In the genomic region with DNA sequence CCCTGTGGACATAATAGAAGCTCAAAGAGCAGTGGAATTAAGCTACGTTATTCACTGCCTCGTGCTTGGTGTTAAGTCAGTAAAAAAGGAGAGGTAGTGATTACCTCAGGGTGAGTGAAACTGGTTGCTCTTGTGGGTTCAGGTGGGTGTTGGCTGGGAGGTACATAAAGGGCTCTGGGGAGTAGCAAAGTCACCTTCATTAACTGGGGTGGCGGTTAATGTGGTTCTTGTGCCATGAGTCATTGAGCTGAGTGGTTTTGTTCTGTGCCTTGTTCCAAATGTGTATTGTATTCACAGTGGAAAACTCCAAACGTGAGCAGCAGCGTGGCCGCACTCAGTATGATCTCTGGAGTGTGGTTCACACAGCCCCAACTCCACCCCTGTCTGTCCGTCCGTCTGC, we compare ENCODE assay signal across 11 mouse cellular contexts.
A peak's percentile ranks its signal among the peaks of the same experiment; 100 is the strongest.
DNase-seq lines count a peak whose midpoint lies in the region; ATAC-seq lines count a peak whose summit lies in the region.
"Had no signal": no experiment of that assay in that cellular context is flagged by ENCODE, and none has a peak within 500 bp of the region (broad histone marks: within the 10 kb centered on the region; RNA-seq: fewer than 3 reads in every experiment).

No protein-coding gene starts in this region.

- no peaks in the 10 kb centered on the region for H3K9me3 ChIP-seq in heart, embryonic 12.5 days (replicated peaks)
- H3K9me3 ChIP-seq in limb, embryonic 11.5 days (ENCODE audit: control insufficient read depth, low read length): no peaks in the 10 kb centered on the region

- peak overlapping the region; percentile 23; the same call in 1 of the 2 replicates for H3K9ac ChIP-seq in heart, embryonic 12.5 days
- H3K9ac ChIP-seq in limb, embryonic 11.5 days (ENCODE audit: low read length): no peak overlapping the region
- H3K9ac ChIP-seq: liver, embryonic 14.5 days had no signal

- 67% methylated on average over 8 of the region's 8 CpGs for WGBS in heart, embryonic 12.5 days
- WGBS in limb, embryonic 11.5 days: 70% methylated on average over 8 of the region's 8 CpGs

- no peak overlapping the region for H3K4me3 ChIP-seq in heart, embryonic 12.5 days
- no peak overlapping the region for H3K4me3 ChIP-seq in limb, embryonic 11.5 days (ENCODE audit: low read depth, low read length)

- intact Hi-C loops in heart, postnatal 36 days (cut with DNase I): loop anchor here (5.0 kb wide), 1 partner anchor 57 kb away; no protein-coding TSS in a partner anchor

- ATAC-seq in heart, embryonic 12.5 days (ENCODE audit: insufficient number of reproducible peaks, low FRiP score): no peak
- 0 out of 2 replicates have a peak, but pooled peaks have one; percentile 37 for ATAC-seq in limb, embryonic 11.5 days (ENCODE audit: insufficient number of reproducible peaks, low FRiP score, low TSS enrichment, low read depth)
- no peak for ATAC-seq in megakaryocyte-erythroid progenitor cell, adult 5-6 weeks (replicated peaks; ENCODE audit: low FRiP score, low TSS enrichment, poor library complexity, severe bottlenecking)

- peaks cover 79% of the 10 kb centered on the region for H3K4me1 ChIP-seq in heart, embryonic 12.5 days (replicated peaks)
- H3K4me1 ChIP-seq in limb, embryonic 11.5 days (ENCODE audit: control insufficient read depth, insufficient read depth, low read length): peaks cover 18% of the 10 kb centered on the region

- DNase-seq in heart, postnatal 36 days: no peak
- peak; percentile 53 for DNase-seq in 3134 (ENCODE audit: extremely low read depth, insufficient read length, low spot score)
- DNase-seq in Muller cell, postnatal 12 days (ENCODE audit: inconsistent ontology term): peak; percentile 48
- DNase-seq in limb, embryonic 11.5 days (ENCODE audit: low spot score): no peak
- no peak for DNase-seq in cerebellum, adult 11-12 months
- no peak for DNase-seq in layer of hippocampus, postnatal 36 days
- DNase-seq: right cerebral cortex, postnatal 14 days; thymus, postnatal 14 days had no signal

- H3K27ac ChIP-seq in heart, embryonic 12.5 days (ENCODE audit: poor library complexity, severe bottlenecking): peak overlapping the region; percentile 86
- H3K27ac ChIP-seq in limb, embryonic 11.5 days (replicated peaks; ENCODE audit: low read depth, low read length): no peak overlapping the region
- H3K27ac ChIP-seq: liver, embryonic 14.5 days had no signal

- H3K36me3 ChIP-seq in heart, embryonic 12.5 days: no peaks in the 10 kb centered on the region
- no peaks in the 10 kb centered on the region for H3K36me3 ChIP-seq in limb, embryonic 11.5 days (ENCODE audit: control insufficient read depth, insufficient read depth, low read length)

- H3K27me3 ChIP-seq in heart, embryonic 12.5 days (replicated peaks): no peaks in the 10 kb centered on the region
- H3K27me3 ChIP-seq in limb, embryonic 11.5 days (ENCODE audit: control insufficient read depth, insufficient read depth, low read length): no peaks in the 10 kb centered on the region

- H3K4me2 ChIP-seq in heart, embryonic 12.5 days: no peak overlapping the region; the same call in 1 of the 2 replicates
- H3K4me2 ChIP-seq in limb, embryonic 11.5 days (ENCODE audit: low read depth, severe bottlenecking): no peak overlapping the region

Comparison
In these comparisons a context has a peak if more than half of its experiments do, and no peak if none do; other contexts are left out.
1. DNase-seq: peak in 3134 (single experiment) and Muller cell, postnatal 12 days (single experiment); none in heart, postnatal 36 days (0 of 2), limb, embryonic 11.5 days (single experiment), cerebellum, adult 11-12 months (single experiment) and layer of hippocampus, postnatal 36 days (0 of 2).